Mouse (Mus musculus): ENCODE results near the gene Brd3.

GRCm38 (mm10) chr2:27548664-27549369 lies 41.4 kb upstream of the Brd3 start:
- TF ChIP-seq GATA1 (IDR thresholded peaks at IDR 0.05; ENCODE audit: low read length) (no peak), TAL1 (IDR thresholded peaks at IDR 0.05; ENCODE audit: low read length) (no peak)
